Mouse (Mus musculus) testis, adult 2 months (tissue): ENCODE measurements around the gene Nptxr.

Experiments used
- CTCF ChIP-seq: fragments of 200-500 bp; IDR thresholded peaks from 2 replicates; pipeline ENCODE4 v1.5.1; 2012; ENCODE audit warnings: low read depth, mild to moderate bottlenecking, inconsistent platforms, low read length, moderate library complexity; ENCODE audit not compliant: control insufficient read depth, insufficient read depth, insufficient replicate concordance
- POLR2A ChIP-seq: fragments of 200-500 bp; IDR thresholded peaks from 2 replicates; pipeline ENCODE4 v1.6.1; 2012; ENCODE audit warnings: low read depth, mild to moderate bottlenecking, inconsistent platforms, low read length, moderate library complexity; ENCODE audit not compliant: control insufficient read depth

DNA sequence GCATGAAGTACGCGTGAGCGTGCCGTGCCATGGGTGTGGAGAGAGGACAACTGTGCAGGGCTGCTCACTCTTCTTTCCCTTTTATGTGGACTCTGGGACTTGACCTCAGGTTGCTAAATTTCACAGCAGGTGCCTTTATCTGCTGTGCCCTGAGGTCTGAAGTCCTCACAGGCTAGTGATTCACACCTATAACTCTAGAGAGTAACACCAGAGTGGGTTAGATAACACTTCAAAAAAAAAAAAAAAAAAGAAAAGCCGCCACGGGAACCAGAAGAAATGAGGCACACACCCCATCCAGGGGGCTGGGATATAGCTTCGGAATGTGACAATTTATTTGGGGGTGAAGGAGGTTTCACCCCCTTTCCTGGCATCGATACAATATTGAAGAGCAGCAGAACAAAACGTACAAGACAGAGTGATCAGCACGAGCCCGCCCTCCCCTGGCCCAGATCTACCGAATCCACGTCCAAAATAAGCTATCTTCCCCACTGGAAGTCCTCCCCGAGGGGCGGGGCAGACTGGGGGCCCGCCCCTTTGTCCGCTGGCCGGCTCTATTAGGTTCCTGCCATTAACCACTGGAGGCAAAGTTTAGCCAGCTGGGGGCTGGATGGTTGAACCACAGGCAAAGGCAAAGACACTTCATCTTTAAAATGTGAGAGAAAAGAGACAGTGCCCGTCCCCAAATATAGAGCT, 19.2 kb upstream of the Nptxr start:
- TF ChIP-seq CTCF (no peak), POLR2A (no peak)
